Mouse (Mus musculus): ENCODE measurements around the gene Slc41a3. TPM values are rescaled to one million over a fixed set of nuclear protein-coding genes. Genes with fewer than 3 reads are reported as not detected.

Gene Slc41a3
- total RNA-seq, 4 experiments from 2014 or later: 5.4 to 8.5 (median 7.0) TPM

DNA sequence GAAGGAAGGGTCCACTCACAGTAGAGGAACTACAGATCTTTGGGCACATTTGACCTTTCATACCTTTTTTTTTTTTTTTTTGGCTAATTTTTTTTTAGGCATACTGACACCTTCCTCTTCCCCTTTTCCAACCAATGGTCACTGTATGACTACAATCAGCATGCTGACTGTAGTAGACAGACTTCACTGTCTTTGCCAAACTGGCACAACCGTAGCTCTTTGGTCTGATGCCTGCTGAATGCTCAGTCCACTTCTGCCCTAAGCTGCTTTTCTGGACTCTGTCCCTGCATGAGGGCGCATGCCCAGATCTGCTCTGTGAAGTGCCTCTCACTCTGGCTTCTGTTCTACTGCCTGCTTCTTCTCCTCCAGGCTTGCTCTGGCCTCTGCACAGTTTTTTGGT is 6.9 kb upstream of the Slc41a3 start:
- DNase-seq (ENCODE audit: low spot score in 2 of 2): peak in 1 of 2 experiments; percentile 44

DNA sequence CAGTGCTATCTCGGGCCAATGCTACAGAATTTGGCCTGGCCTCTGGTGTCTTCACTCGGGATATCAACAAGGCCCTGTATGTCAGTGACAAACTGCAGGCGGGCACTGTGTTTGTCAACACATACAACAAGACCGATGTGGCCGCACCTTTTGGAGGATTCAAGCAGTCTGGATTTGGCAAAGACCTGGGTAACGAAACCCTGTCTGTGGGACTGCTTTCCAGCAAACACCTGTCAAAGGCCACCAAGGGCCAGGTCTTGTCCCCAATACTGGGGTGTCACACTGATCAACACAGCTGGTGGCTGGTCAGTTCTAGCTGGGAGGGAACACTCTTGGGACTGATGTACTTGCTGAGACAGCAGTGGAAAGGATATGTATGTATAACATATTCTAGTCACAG is 6.3 kb upstream of the Slc41a3 start:
- DNase-seq (ENCODE audit: low spot score in 2 of 2): no peak

- no peak for DNase-seq (ENCODE audit: low spot score in 2 of 2)
Observed at GRCm38 (mm10) chr6:90600351-90600750, 4.2 kb upstream of the Slc41a3 start.

DNA sequence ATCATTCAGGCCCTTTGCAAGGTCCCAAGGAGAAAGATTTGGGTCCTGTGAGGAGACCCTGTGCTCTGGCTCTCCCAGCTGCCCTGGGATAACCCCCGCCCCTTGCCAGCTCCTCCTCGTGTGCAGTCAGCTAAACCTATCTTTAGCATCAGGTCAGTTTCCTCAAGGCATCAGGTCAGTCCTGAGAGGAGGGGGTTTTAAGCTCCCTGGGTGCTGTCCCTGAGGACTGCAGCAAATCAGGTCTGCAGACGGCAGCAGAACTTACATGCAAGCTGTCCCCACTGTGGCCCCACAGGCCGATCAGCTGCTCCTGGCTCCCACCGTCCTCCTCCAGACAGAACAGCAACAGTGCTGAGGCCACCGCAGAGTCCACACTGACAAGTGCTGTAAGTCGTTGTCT is 2.8 kb upstream of the Slc41a3 start:
- no peak for DNase-seq (ENCODE audit: low spot score in 2 of 2)

GRCm38 (mm10) chr6:90602304-90602703 is 2.2 kb upstream of the Slc41a3 start:
- DNase-seq (ENCODE audit: low spot score in 2 of 2): no peak

DNA sequence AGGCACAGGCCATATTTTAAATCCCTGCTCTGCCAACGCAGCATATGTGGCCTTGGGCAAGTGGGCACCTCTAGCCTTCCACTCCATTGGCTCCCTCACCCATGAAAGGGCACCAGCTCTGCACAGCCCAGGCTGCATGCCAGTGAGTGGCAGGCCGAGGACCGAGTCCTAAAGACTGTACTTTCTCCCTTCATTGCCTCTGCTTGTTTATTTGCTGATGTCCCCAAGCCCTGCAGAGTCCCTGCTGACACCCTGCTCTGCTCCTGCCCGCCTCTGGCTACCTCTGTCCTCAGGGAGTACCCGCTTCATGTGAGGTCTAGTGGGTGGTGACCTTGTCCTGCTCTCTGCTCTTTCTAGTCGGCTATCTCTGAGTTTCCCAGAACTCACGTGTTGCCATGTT is 1.4 kb upstream of the Slc41a3 start:
- no peak for DNase-seq (ENCODE audit: low spot score in 2 of 2)

- no peak for DNase-seq (ENCODE audit: low spot score in 2 of 2)
Observed at GRCm38 (mm10) chr6:90604130-90604529, 395 bp upstream of the Slc41a3 start.

- no peak for DNase-seq (ENCODE audit: low spot score in 2 of 2)
Observed at GRCm38 (mm10) chr6:90605298-90605665, 757 bp downstream of the Slc41a3 start.

GRCm38 (mm10) chr6:90606538-90606937 is 2.0 kb downstream of the Slc41a3 start:
- peak in 1 of 2 experiments; percentile 43 for DNase-seq (ENCODE audit: low spot score in 2 of 2)

DNA sequence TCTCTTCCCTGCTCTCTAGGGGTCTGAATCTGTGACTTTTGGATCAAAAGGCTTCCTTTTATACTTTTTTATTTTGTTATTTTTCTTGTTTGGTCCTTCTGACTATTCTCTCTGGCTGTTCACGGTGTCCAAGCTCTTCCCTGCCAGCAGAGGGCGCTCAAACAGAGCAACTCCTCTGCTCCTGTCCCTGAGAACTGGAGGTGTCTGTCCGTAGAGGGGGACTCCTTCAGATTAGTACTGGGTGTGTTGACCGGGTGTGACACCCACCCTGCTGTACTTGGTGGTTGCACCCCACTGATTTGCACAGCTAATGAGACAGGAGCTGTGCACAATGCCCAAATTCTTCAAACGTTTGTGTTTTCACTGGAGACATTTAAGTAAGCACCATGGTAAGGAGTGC is 2.7 kb downstream of the Slc41a3 start:
- no peak for DNase-seq (ENCODE audit: low spot score in 2 of 2)

- no peak for DNase-seq (ENCODE audit: low spot score in 2 of 2)
Observed at GRCm38 (mm10) chr6:90608186-90608585, 3.7 kb downstream of the Slc41a3 start.

DNA sequence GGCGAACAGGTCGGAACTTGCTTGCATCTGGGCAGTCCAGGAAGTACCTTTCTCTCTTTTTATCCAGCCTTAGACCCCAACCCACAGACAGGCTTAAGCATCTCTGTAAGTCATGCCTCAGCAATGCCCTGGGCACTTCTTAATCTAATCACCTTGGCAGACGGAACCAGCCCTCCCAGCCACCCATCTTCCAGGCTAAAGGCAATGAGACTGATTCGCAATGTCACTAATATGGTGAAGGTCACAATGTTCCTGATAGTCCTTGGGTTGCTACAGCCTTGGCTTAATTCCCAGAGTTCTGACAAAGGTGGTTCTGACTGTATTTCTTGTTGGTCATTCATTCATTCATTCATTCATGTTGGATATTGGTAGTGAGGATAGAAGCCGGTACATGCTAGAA is 5.7 kb downstream of the Slc41a3 start:
- no peak for DNase-seq (ENCODE audit: low spot score in 2 of 2)

GRCm38 (mm10) chr6:90613277-90613676 is 8.8 kb downstream of the Slc41a3 start:
- no peak for DNase-seq (ENCODE audit: low spot score in 2 of 2)

GRCm38 (mm10) chr6:90615362-90615761 is 10.8 kb downstream of the Slc41a3 start:
- no peak for DNase-seq (ENCODE audit: low spot score in 2 of 2)

GRCm38 (mm10) chr6:90615991-90616390 is 11.5 kb downstream of the Slc41a3 start:
- no peak for DNase-seq (ENCODE audit: low spot score in 2 of 2)

DNA sequence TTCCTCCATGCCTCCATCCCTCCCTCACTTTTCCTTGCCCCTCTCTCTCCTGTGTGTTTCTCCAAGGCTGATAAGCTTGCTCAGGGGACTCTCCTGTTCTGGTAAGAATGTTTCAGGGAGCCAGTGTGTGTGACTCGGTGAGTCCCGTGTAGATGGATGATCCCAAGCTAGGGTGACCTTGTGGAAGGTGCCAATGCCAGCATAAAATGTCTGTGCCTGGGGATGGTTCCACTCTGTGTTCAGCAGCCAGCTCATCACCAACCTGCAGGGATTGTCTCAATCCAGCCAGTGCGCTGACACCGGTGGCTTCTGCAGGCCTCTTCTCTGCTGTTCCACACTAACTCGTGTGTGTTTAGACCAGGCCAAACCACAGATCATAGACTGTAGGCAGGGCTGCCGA is 12.0 kb downstream of the Slc41a3 start:
- no peak for DNase-seq (ENCODE audit: low spot score in 2 of 2)

- DNase-seq (ENCODE audit: low spot score in 2 of 2): no peak
Observed at GRCm38 (mm10) chr6:90618274-90618673, 13.7 kb downstream of the Slc41a3 start.

GRCm38 (mm10) chr6:90618821-90619636 is 14.5 kb downstream of the Slc41a3 start:
- DNase-seq (ENCODE audit: low spot score in 2 of 2): no peak

DNA sequence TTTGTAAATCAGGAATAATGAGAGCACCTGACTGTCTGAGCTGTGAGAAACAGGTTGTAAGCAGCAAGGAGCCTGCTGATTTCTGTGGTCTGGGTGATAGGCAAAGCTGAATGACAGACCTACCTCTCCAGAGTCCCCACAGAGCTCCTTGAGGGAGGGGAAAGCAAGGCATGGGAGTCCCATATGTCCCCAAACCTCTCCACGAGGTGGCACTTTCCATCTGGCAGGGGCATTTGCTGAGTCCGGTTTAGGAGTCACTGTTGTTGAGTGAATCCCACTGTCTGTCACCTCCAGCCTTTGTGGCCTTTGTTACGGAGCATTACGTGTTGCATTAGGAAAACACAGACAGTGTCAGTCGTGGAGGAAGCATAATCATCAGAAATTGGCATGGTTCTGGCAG is 15.4 kb downstream of the Slc41a3 start:
- DNase-seq (ENCODE audit: low spot score in 2 of 2): no peak

GRCm38 (mm10) chr6:90620791-90621583 is 16.5 kb downstream of the Slc41a3 start:
- DNase-seq (ENCODE audit: low spot score in 2 of 2): no peak

GRCm38 (mm10) chr6:90621584-90621890 is 17.0 kb downstream of the Slc41a3 start:
- no peak for DNase-seq (ENCODE audit: low spot score in 2 of 2)

GRCm38 (mm10) chr6:90622758-90623455 is 18.4 kb downstream of the Slc41a3 start:
- no peak for DNase-seq (ENCODE audit: low spot score in 2 of 2)
